Mouse (Mus musculus) testis, adult 2 months (tissue): ENCODE data around the gene Olfr1393.

ENCODE experiments used
- CTCF ChIP-seq: fragments of 200-500 bp; IDR thresholded peaks from 2 replicates; pipeline ENCODE4 v1.5.1; 2012; ENCODE audit warnings: low read depth, mild to moderate bottlenecking, inconsistent platforms, low read length, moderate library complexity; ENCODE audit not compliant: control insufficient read depth, insufficient read depth, insufficient replicate concordance
- POLR2A ChIP-seq: fragments of 200-500 bp; IDR thresholded peaks from 2 replicates; pipeline ENCODE4 v1.6.1; 2012; ENCODE audit warnings: low read depth, mild to moderate bottlenecking, inconsistent platforms, low read length, moderate library complexity; ENCODE audit not compliant: control insufficient read depth

DNA sequence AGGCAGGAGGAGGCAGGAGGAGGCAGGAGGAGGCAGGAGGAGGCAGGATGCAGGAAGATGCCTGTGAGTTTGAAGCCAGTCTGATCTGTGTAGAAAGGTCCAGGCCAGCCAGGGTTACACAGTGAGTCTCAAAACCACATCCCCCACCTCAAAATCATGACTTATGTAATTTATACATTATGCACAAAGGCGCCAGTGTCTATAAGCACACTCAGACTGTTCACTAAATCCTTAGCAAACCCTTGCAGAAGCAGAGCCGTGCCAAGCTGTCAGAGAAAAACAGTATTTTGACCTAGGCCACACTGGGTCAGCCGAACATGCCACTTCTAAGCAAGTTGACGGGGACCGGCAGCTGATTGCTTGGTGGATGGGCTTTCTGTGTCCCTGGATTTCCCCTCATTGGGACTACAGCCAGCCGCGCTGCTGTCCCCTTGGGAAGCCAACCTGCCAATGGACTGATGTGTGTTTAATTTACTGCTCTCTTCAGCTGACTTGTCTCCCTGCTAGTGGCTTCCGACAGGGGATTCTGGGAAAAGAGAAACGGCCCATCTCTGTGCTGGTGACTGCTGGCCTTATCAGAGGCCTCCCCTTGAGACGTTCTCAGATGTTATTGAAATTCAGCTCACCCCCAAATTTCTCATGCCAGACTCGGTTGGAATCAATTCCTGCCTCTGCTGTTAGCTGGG is 4.1 kb upstream of the Olfr1393 start:
- TF ChIP-seq CTCF, result no peak
- TF ChIP-seq POLR2A, result no peak
